Mouse (Mus musculus): ENCODE measurements around the gene E330034G19Rik. TPM values are rescaled to one million over a fixed set of nuclear protein-coding genes. Genes with fewer than 3 reads are reported as not detected.
"Not testable (repeated sequence)": the region's sequence is repeated elsewhere in the genome, so short reads cannot be mapped to it uniquely, and the experiment has no call there.

Gene E330034G19Rik
- total RNA-seq (2022) = not detected

DNA sequence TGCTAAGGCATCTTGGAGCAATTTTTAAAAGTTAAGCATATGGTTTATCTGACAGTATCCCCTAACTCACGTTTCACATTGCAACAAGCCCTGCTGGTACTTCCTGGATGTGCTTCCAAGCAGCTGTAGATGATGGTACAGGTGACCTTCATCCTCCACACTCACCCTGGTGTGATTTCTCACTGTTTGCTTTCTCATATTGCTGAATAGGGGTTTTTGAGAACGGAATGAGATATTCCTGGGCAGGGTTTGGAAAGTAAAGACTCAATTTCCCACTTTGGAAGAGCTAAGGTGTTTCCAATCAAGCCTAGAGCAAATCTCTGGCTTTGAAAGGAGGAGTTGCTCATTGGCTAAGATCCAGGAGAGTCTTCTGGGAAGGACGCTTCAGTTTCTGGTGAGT lies at the start of gene E330034G19Rik:
Gene E330034G19Rik, plus strand, starts transcription at position 301 of the 400 bp plus-strand sequence.
- DNase-seq = no peak

- DNase-seq = no peak
These were observed 48.5 kb upstream of the E330034G19Rik start for GRCm38 (mm10) chr14:24244330-24245176.

- DNase-seq = peak; percentile 42
These were observed 47.6 kb upstream of the E330034G19Rik start, which contains the start of gene Dlg5 for GRCm38 (mm10) chr14:24245177-24246081. Gene Dlg5, minus strand, starts transcription at chr14:24245920.

DNA sequence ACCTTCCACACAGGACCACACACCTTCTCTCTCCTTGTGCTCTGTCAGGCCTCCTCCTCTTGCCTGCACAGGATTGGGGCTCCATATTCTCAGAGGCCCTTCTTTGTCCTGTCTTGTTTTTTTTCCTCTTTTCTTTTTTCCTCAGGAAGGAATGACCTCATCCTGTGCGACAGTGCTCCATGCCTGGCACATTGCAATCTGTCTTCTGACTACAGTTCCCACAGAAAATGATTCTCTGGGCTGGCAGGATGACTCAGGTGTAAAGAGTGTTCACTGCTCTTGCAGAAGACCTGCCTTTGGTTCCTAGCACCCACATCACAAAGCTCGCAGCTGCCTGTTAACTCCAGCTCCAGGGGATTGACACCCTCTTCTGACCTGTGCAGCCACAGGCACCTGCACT lies 43.1 kb upstream of the E330034G19Rik start:
- no peak for DNase-seq

DNA sequence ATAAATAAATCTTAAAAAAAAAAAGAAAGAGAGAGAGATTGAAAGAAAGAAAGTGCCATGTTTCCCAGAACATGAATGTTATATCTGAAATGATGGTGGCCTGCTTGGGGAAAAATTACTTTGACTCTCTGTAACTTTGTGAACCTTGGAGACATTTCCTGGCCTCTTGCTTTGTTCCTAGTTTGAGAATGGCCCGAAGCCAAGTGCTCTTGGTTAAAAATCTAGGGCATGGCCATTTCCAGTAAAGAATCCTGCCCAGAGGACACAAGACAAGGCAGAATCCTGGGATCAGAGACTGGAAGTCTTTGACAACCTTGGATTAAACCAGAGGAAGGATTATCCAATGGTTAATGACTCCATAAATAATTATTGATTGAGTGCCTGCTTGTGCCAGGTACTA lies 41.7 kb upstream of the E330034G19Rik start:
- no peak for DNase-seq

DNA sequence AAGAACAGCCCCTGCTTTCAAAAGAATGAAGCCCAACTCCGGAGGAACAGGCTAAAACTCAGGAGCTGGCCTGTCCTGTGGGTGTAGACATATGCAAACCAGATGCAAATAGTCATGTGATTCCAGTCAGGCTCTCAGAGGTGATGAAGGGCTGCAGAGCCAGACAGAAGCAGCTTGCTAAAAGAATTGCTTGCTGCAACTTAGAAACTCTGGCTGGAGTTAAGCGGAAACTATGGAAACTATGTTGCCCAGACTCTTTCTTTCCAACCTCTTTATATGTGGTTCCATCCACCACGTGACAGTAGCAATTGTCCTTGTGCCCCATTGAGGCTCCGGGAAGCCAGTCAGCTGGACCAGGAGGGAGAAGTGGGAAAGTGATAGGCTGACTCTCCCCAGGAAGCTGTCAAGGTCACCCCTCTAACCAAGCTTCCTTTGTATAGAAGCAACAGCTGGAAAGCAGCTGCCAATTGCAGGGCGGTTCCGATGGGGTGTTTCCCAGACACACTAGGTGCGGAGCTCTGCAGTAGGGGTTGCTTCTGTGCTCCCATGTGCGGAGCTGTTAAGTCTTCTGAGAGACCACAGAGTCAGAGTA lies 39.3 kb upstream of the E330034G19Rik start:
- DNase-seq = no peak

DNA sequence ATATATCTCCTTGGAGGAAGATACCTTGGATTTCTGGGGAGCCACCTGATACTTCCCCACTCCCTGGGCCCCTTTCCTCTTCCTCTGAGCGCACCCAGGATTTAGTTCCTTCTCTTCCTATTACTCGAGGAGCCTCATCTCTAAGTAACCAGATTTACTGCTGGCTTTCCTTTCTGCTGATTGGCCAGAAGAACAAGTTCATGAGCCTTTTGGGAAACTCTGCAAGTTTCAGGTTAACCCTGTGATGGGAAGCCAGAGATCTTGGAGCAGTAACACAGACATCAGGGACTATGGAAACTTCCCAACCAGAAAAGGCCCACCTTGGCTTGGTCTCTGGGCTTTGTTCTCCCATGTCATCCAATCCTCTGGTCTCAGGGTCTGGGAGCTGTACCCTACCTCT lies 37.1 kb upstream of the E330034G19Rik start:
- DNase-seq = no peak

- DNase-seq = no peak
These were observed 32.6 kb upstream of the E330034G19Rik start for GRCm38 (mm10) chr14:24260391-24260790.

DNA sequence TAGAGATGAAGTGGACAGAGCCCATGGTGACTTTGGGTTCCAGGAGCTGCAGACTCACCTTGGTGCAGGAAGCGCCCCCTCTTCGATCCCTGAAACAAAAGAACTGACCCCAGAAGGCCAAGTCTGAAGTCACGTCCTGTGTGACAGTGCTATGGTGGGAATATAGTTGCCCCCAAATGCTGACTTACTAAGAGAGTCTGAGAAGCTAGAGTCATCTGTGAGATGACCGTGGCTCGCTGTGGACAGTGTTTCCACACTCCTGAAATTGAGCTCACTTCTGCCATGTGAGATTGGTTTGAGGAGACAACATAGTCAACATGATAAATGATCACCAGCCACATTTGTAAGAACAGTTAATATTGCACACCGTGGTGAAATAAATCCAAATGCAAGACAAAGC lies 30.6 kb upstream of the E330034G19Rik start:
- DNase-seq = no peak

DNA sequence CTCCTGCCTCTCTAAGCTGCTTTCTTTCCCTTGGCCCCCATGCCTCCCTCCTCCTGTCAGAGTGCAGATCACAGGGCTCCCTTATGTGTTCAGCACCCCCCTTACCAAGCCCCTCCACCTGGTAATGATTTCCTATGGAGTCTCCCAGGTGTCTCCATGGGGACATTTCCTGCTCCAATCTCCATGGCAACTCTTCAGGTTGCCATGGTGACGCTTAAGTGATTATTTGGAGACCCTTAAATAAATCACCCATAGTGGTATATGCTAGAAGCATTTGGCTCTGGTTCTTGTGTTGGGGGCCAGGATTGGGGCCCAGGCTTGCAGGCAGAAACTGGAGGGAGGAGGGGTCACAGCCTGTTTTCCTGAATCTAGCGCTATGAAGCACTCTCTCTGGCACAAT lies 30.1 kb upstream of the E330034G19Rik start:
- DNase-seq = no peak

DNA sequence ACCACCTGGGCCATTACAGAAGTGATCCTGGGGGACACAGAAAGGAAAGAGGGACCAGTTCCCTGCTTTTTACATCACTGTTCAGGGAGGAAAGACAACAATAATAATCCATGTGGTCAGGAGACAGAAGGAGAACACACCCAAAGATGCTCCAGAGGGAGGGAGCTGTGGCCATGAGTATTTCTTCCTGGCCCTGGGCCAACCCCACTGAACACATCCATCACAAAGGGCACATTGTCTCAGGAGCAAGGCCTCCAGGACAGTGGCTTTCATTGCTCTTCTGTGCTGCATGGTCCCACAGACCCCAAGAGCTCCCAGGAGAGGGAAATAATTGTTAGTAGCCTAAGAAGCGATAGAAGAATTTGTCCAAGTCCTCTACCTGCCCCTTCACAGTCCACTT lies 23.4 kb upstream of the E330034G19Rik start:
- DNase-seq = no peak

DNA sequence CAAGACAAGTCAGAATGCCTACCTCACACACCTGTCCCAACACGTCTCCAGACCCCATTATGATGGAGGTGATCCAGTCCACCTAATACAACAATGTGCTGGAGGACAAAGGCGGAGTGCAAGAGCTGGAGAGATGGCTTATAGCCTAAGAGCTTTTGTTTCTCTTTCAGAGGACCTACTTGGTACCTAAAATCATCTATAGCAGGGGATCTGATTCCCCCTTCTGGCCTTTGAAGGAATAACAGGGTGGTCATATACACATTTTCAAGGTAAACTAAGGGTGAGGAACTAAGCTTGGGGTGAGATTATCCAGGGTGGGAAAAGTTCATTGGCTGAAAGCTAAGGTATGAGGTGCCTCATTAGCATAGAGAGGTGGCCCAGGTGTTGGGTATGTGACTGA lies 19.4 kb upstream of the E330034G19Rik start:
- DNase-seq = no peak

GRCm38 (mm10) chr14:24275534-24275933 lies 17.5 kb upstream of the E330034G19Rik start:
- DNase-seq = no peak

GRCm38 (mm10) chr14:24281278-24281677 lies 11.7 kb upstream of the E330034G19Rik start:
- no peak for DNase-seq

DNA sequence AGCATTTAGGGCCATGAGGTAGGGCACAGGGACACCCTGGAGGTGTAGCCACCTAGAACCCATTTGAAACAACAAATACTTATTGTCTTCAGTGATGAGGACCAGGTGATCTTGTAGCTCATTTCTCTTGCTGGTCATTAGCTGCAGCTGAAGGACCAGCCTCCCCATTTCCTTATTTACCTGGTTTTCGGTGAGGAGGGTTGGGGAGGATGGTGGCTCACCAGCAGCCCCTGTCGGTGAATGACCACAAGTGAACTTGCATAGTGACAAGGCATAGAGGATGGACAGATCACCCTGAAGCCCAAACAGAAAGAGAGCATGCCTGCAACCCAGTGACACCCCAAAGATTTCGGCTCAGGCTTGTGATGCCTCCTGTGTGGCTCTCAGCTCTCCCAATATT lies 10.7 kb upstream of the E330034G19Rik start:
- DNase-seq = no peak

GRCm38 (mm10) chr14:24286136-24286535 lies 6.9 kb upstream of the E330034G19Rik start:
- no peak for DNase-seq

DNA sequence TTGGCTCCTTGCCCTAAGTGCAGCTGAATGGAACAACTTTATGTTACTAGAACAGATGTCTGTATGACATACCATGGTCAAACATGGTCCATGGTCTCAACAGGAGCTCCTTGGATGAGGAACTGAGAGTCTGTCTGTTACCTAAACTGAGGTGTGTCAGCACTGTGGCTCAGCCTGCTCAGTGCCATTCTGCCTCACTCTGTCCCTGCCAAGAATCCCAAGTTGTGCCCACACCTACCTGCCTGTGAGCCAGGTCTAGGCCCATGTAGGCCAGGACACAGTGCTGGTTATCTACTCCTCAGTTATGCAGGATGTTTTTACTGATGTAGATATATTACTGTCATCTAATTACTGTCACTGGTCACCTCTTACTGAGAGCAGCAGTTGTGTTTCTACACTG lies 2.3 kb upstream of the E330034G19Rik start:
- DNase-seq = no peak

DNA sequence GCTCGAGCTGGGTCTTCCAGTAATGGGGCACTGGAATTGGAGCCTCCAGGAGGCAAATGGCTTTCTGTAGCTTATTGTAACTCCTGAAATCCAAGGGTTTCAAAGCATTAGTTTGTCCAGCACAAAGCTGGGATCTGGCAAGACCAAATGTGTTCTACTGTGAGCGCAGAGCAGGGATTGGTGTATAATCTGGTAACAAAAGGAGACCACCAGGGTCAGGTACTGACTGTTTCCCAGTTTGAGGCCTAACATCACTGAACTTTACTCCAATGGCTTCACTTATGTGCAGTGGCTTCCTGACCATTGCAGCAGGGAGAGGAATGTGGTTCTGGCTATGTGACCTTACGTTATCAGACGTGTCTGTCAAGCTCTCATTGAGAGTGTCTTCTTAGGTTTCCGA lies 617 bp downstream of the E330034G19Rik start:
- no peak for DNase-seq

DNA sequence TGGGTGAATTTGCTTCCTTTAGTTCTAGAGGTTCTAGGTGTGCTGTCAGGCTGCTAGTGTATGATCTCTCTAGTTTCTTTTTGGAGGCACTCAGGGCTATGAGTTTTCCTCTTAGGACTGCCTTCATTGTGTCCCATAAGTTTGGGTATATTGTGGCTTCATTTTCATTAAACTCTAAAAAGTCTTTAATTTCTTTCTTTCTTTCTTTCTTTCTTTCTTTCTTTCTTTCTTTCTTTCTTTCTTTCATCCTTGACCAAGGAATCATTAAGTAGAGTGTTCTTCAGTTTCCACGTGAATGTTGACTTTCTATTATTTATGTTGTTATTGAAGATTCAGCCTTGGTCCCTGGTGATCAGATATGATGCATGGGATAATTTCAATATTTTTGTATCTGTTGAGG lies 9.1 kb downstream of the E330034G19Rik start:
- not testable (repeated sequence) for DNase-seq

DNA sequence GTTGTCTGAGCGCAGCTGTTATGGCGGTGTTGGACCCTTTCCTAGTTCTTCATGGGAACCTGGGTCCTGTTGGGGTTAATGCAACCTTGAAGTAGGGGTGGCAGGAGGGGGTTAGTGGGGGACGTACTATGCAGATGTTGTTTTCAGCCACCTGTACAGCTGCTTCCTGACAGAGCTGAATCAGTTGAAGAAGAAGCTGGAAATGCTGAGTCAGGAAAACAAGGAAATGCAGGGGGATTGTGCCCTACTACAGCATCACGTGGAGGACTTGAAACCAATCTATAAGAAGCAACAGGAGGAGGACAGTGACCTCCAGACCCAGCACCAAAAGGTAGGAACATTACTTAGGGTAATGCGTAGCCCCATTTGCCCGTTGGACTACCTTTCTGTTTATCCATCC lies 13.7 kb downstream of the E330034G19Rik start:
- no peak for DNase-seq

- no peak for DNase-seq
These were observed 14.1 kb downstream of the E330034G19Rik start for GRCm38 (mm10) chr14:24307146-24307545.

GRCm38 (mm10) chr14:24311110-24311509 lies 18.1 kb downstream of the E330034G19Rik start:
- peak; percentile 37 for DNase-seq

- DNase-seq = not testable (repeated sequence)
These were observed 54.0 kb downstream of the E330034G19Rik start for GRCm38 (mm10) chr14:24347007-24347406.
